In genomic region chr2:135672459-135673104, GRCm38 (mm10) we compare ENCODE assay signal across 28 mouse cellular contexts. TPM values are rescaled to one million over a fixed set of nuclear protein-coding genes. Genes with fewer than 3 reads are reported as not detected.
DNase-seq lines count a peak whose midpoint lies in the region; ATAC-seq and TF ChIP-seq lines count a peak whose summit lies in the region.
"Had no signal": no experiment of that assay in that cellular context is flagged by ENCODE, and none has a peak within 500 bp of the region (broad histone marks: within the 10 kb centered on the region; RNA-seq: fewer than 3 reads in every experiment).

No protein-coding gene starts in this region.

- no peaks in the 10 kb centered on the region for H3K36me3 ChIP-seq in kidney, adult 2 months (ENCODE audit: control insufficient read depth, insufficient read depth, low read length)
- no peaks in the 10 kb centered on the region for H3K36me3 ChIP-seq in kidney, embryonic 15.5 days
- no peaks in the 10 kb centered on the region for H3K36me3 ChIP-seq in midbrain, embryonic 15.5 days (replicated peaks)
- no peaks in the 10 kb centered on the region for H3K36me3 ChIP-seq in midbrain, embryonic 16.5 days (ENCODE audit: control insufficient read depth, insufficient read depth, low read length)
- H3K36me3 ChIP-seq: G1E; heart, embryonic 10.5 days; midbrain, embryonic 13.5 days; neural tube, embryonic 13.5 days; stomach, embryonic 15.5 days had no signal

- H3K9me3 ChIP-seq in kidney, embryonic 15.5 days (replicated peaks) = no peaks in the 10 kb centered on the region
- no peaks in the 10 kb centered on the region for H3K9me3 ChIP-seq in midbrain, embryonic 15.5 days
- no peaks in the 10 kb centered on the region for H3K9me3 ChIP-seq in midbrain, embryonic 16.5 days (replicated peaks; ENCODE audit: control insufficient read depth, low read length, poor library complexity, severe bottlenecking)
- H3K9me3 ChIP-seq: heart, embryonic 10.5 days; megakaryocyte, embryonic 14.5 days; midbrain, embryonic 13.5 days; neural tube, embryonic 13.5 days; stomach, embryonic 15.5 days had no signal

- H3K4me3 ChIP-seq in kidney, adult 2 months (ENCODE audit: insufficient read depth, low read depth, low read length) = no peak overlapping the region
- no peak overlapping the region for H3K4me3 ChIP-seq in kidney, embryonic 15.5 days (replicated peaks)
- H3K4me3 ChIP-seq in midbrain, embryonic 15.5 days = no peak overlapping the region
- H3K4me3 ChIP-seq in midbrain, embryonic 16.5 days (ENCODE audit: low read depth, low read length) = no peak overlapping the region
- H3K4me3 ChIP-seq: gastrocnemius, adult 2 months; heart, embryonic 10.5 days; megakaryocyte, embryonic 14.5 days; midbrain, embryonic 13.5 days; neural tube, embryonic 13.5 days; stomach, embryonic 15.5 days had no signal

- no peak for ATAC-seq in kidney, embryonic 15.5 days (replicated peaks; ENCODE audit: low FRiP score)
- 0 out of 2 replicates have a peak, but pooled peaks have one; percentile 27 for ATAC-seq in midbrain, embryonic 15.5 days (replicated peaks)
- no peak for ATAC-seq in midbrain, embryonic 16.5 days
- ATAC-seq: activated CD4-positive, CD25-positive, alpha-beta regulatory T cell, adult 4 months; forebrain, embryonic 14.5 days; hindbrain, postnatal 0 days; intestine, embryonic 16.5 days; liver, postnatal 0 days; midbrain, embryonic 13.5 days; Patski had no signal

- TF ChIP-seq CTCF in kidney, adult 2 months (conservative IDR thresholded peaks at IDR 0.05; ENCODE audit: insufficient read depth, insufficient read length, low read depth, low read length) = no peak

- no peaks in the 10 kb centered on the region for H3K27me3 ChIP-seq in kidney, adult 2 months (replicated peaks; ENCODE audit: control insufficient read depth, insufficient read depth, low read length)
- H3K27me3 ChIP-seq in kidney, embryonic 15.5 days = no peaks in the 10 kb centered on the region
- no peaks in the 10 kb centered on the region for H3K27me3 ChIP-seq in midbrain, embryonic 15.5 days (replicated peaks)
- H3K27me3 ChIP-seq in midbrain, embryonic 16.5 days (ENCODE audit: control insufficient read depth, insufficient read depth, low read depth, low read length) = no peaks in the 10 kb centered on the region
- H3K27me3 ChIP-seq: CH12.LX; megakaryocyte, embryonic 14.5 days; midbrain, embryonic 13.5 days; neural tube, embryonic 13.5 days; Patski; stomach, embryonic 15.5 days had no signal

- H3K27ac ChIP-seq in kidney, adult 2 months (ENCODE audit: insufficient read depth, low read depth, low read length) = no peak overlapping the region
- no peak overlapping the region for H3K27ac ChIP-seq in kidney, embryonic 15.5 days
- H3K27ac ChIP-seq in midbrain, embryonic 15.5 days = no peak overlapping the region
- no peak overlapping the region for H3K27ac ChIP-seq in midbrain, embryonic 16.5 days (ENCODE audit: low read length)
- H3K27ac ChIP-seq: gastrocnemius, adult 2 months; heart, embryonic 10.5 days; hindbrain, postnatal 0 days; midbrain, embryonic 13.5 days; neural tube, embryonic 13.5 days; stomach, embryonic 15.5 days had no signal

- H3K9ac ChIP-seq in kidney, embryonic 15.5 days = no peak overlapping the region
- no peak overlapping the region for H3K9ac ChIP-seq in midbrain, embryonic 15.5 days
- H3K9ac ChIP-seq in midbrain, embryonic 16.5 days (ENCODE audit: low read depth, low read length) = no peak overlapping the region
- H3K9ac ChIP-seq: liver, postnatal 0 days; midbrain, embryonic 13.5 days; neural tube, embryonic 13.5 days; stomach, embryonic 15.5 days had no signal

- 59% methylated on average over 10 of the region's 10 CpGs for WGBS in kidney, adult 2 months
- 67% methylated on average over 10 of the region's 10 CpGs for WGBS in kidney, embryonic 15.5 days
- 82% methylated on average over 10 of the region's 10 CpGs for WGBS in midbrain, embryonic 15.5 days
- 82% methylated on average over 10 of the region's 10 CpGs for WGBS in midbrain, embryonic 16.5 days

- DNase-seq in kidney, adult 2 months = peak; percentile 36
- DNase-seq in cerebellum, adult 9-10 months = peak; percentile 75
- DNase-seq in spleen, adult 18-20 months = no peak
- no peak for DNase-seq in heart, adult 8-10 months (ENCODE audit: low spot score)
- DNase-seq: adrenal gland, postnatal 10 days; B cell, adult 2 months; gastrocnemius, adult 2 months; layer of hippocampus, postnatal 36 days; liver, postnatal 0 days; lung, postnatal 36 days; thymus, adult 18-20 months; thymus, postnatal 36 days had no signal

- H3K4me2 ChIP-seq in kidney, embryonic 15.5 days = no peak overlapping the region
- H3K4me2 ChIP-seq in midbrain, embryonic 15.5 days = no peak overlapping the region
- H3K4me2 ChIP-seq in midbrain, embryonic 16.5 days (ENCODE audit: low read length) = no peak overlapping the region
- H3K4me2 ChIP-seq: liver, embryonic 11.5 days; midbrain, embryonic 13.5 days; neural tube, embryonic 13.5 days; stomach, embryonic 15.5 days had no signal

- H3K4me1 ChIP-seq in kidney, adult 2 months (ENCODE audit: control insufficient read depth, insufficient read depth, low read length) = 0 out of 2 replicates have a peak, but pooled peaks cover 3% of the 10 kb centered on the region
- H3K4me1 ChIP-seq in kidney, embryonic 15.5 days = 0 out of 2 replicates have a peak, but pooled peaks cover 4% of the 10 kb centered on the region
- no peaks in the 10 kb centered on the region for H3K4me1 ChIP-seq in midbrain, embryonic 15.5 days
- no peaks in the 10 kb centered on the region for H3K4me1 ChIP-seq in midbrain, embryonic 16.5 days (ENCODE audit: control insufficient read depth, insufficient read depth, low read length)

- no peak for TF ChIP-seq POLR2A in kidney, adult 2 months (IDR thresholded peaks at IDR 0.05; ENCODE audit: low read depth, low read length)

RNA-seq across cellular contexts. Expression of gene Plcb4, which starts 13.8 kb away (rescaled TPM):
- polyA plus RNA-seq in kidney, adult 2 months (2012; rRNA removed) = 5.1 and 6.1 TPM in 2 replicates
- polyA plus RNA-seq in kidney, embryonic 15.5 days (2015; fragmentation: Nextera tagmentation; extraction: Ambion mirVana) = 19.0 and 20.9 TPM in 2 replicates
- polyA plus RNA-seq in midbrain, embryonic 15.5 days (2015; fragmentation: Nextera tagmentation; extraction: Ambion mirVana) = 41.7 and 47.8 TPM in 2 replicates
- 44.4 and 51.4 TPM in 2 replicates for polyA plus RNA-seq in midbrain, embryonic 16.5 days (2015; fragmentation: Nextera tagmentation; extraction: Ambion mirVana)
- total RNA-seq in heart, adult 8-10 months (2022) = 10 to 100 TPM; 45.3 to 62.2 (median 56.4) TPM
- total RNA-seq: CH12.LX had no signal
- polyA plus RNA-seq: G1E had no signal

Comparison
In these comparisons a context has a peak if more than half of its experiments do, and no peak if none do; other contexts are left out.
1. DNase-seq: peak in kidney, adult 2 months (single experiment) and cerebellum, adult 9-10 months (single experiment); none in spleen, adult 18-20 months (0 of 2) and heart, adult 8-10 months (single experiment).